Mouse (Mus musculus) lung, adult 18-20 months (tissue): ENCODE results near the gene Cep112.

Experiments
- DNase-seq, 2 experiments: peaks; one replicate each; pipeline ENCODE4 v3.0.0; 2022; ENCODE audit warnings: mixed read lengths in 2 of 2

Cep112 gene

GRCm38 (mm10) chr11:108606036-108606435 is 181.0 kb downstream of the Cep112 start:
- no peak for DNase-seq

DNA sequence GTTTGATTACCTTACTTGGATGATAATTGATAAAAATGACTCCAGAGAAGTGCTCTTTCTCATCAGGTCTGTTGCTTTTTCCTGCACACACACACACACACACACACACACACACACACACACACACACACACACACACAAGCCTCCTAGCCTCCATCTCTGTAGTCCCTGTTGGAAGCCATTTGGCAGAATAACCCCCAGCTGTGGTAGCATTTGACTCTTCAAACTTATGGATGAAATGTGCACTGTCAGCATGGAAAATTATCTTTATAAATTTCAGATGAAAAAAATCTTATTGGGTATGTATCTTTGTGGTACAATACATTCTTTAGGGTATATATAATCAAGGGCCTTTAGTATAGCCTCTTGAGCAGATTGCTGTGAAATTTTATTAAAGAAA is 181.8 kb downstream of the Cep112 start:
- DNase-seq = no peak

DNA sequence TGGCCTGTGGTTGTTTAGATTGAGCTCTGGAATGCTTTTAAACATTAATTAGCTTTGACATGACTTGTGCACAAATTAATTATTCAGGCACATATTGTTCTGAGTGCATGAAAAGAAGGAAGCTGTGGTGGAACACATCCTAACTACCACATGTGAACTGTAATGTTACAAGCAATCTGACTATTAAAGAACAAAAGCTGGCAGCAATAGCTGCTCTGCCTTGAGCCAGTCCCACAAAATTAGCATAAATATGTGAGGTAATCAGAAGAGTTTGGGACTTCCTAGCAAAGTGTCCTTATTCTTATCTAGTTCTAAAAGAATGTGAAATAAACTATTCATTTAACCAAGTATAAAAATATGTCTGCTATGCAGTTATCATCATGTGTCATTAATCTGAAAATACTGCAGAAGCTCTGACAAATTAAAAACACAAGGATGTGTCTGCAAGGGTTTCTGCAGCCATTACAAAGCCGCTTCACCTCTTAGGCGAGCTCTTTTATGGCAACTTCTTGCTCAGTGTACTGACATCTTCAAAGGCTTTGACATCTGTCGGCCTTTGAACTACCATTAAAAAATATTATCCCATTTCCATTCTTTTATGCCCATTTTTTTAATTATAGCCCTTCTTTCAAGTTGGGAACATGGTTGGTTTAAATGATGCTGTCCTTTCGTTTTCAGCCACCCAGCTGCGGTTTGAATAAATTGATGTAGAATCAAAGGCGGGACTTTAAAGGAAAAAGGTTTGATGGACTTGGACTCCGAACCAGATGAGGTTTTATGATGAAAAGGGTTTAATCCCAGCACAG is 195.8 kb downstream of the Cep112 start:
- no peak for DNase-seq

DNA sequence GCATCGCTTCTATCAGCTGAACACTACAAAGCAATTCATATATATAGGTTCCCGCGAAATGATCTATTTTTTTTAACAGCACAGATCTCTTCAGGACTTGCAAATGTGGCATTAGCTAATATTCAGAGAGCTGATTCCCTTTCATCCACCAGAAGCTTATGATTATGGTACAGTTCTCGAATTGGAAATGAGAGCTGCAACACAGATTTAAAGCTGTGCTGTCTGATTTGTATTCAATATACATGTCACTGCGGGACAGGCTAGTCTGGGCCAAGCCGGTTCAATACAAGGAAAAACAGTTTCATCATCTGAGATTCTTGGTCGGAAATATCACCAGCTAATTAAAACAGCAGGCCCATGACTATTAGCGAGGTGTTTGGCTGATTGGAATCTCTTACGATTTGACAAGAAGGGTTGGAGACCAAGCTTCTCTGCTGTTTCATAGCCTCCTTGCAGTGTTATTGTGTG is 196.5 kb downstream of the Cep112 start:
- DNase-seq = peak in 1 of 2 experiments; percentile 3

GRCm38 (mm10) chr11:108625546-108626232 is 200.7 kb downstream of the Cep112 start:
- no peak for DNase-seq

GRCm38 (mm10) chr11:108637780-108638179 is 212.8 kb downstream of the Cep112 start:
- no peak for DNase-seq

DNA sequence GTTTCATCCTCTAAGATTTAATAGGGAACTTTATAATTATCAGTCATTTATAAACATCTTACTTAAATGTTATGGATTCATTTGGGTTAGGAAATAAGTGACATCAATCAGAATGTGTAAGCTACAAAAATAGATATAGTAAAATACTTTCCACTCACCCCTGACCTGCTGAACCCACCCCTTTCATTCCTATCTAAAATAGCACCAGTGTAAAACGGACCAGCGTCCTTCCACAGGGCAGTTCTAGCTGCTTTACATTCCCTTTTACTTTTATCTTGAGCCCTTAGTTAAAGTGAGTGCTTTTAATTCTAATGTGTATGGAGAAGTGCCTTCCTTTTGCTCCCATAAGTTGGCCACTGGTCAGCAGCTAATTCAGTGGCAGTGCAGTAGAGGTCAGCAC is 230.6 kb downstream of the Cep112 start:
- no peak for DNase-seq

- DNase-seq = no peak
These were observed 257.0 kb downstream of the Cep112 start for GRCm38 (mm10) chr11:108682014-108682413.

GRCm38 (mm10) chr11:108696563-108696962 is 271.6 kb downstream of the Cep112 start:
- DNase-seq = no peak

DNA sequence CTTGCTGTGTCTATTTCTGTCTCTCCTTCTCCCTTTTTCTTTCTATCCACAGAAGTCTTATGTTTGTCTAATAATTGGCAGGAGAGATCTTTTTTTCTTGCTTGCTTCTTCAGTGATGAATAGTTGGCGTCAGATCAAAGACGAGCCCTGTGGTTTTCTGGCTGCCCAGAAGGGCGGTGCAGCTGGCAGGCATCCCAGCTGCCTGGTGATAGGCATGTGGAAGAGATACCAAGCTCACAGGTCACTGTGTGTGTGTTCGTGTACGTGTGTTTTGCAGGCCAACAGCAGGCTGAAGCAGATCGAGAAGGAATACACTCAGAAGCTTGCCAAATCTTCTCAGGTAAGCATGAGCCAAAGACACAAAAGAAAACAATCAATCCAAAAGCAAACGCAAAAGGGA is 327.3 kb downstream of the Cep112 start:
- peak; percentile 59 to 70 for DNase-seq

GRCm38 (mm10) chr11:108752765-108753164 is 327.8 kb downstream of the Cep112 start:
- no peak for DNase-seq

- no peak for DNase-seq
These were observed 328.6 kb downstream of the Cep112 start for GRCm38 (mm10) chr11:108753361-108754240.

GRCm38 (mm10) chr11:108757211-108757610 is 332.2 kb downstream of the Cep112 start:
- DNase-seq = no peak

DNA sequence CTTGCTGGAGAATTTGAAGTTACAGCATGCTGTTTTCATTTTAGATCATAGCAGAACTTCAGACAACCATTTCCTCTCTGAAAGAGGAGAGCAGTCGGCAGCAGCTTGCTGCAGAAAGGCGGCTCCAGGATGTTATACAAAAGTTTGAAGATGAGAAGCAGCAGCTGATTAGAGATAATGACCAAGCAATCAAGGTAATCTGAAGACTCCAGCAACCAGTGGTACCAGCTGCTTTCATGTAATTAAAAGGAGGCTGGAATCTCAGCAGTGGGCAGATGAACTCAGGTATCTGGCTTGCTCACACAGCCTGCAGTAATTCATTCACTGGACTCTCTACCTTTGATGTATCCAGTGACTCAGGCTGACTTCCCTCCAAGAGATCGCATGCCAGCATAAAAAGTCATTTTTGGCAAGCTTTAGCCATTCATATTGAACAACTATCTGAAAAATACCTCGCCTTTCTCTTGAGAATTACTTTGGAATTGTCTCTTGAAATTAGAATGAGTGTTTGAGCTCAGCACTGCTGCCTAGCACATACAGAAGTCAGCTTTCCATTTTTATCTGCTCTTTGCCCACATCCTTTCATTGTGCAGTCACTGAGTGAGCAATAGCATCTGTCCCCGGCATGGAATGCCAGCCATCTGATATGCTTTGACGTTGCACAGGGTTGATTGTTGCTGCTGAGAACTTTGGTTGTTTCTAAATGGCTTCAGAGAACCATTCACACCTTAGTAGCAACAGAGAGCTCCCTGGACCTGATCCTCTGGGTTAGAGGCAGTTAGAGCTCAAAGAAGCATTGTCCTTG is 332.8 kb downstream of the Cep112 start:
- no peak for DNase-seq

DNA sequence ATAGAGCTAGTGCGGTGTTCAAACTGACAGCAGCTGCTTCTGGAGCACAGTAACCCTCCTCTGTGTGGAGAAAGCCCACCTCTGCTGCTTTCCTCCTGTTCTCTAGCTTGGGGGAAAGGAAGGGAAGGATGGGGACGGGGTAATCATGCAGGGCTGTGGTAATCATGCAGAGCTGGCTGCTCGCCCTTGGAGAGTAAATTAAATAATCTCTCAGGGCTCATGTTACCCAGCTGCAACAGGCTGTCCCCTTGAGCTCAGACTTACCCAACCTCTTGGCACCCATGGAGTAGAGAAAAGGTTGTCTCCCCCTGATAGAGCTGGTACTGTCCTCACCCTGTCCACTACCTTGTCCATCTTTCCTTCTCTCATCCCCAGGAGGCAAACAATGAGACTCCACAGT is 345.1 kb downstream of the Cep112 start:
- DNase-seq = no peak

GRCm38 (mm10) chr11:108774019-108774670 is 349.2 kb downstream of the Cep112 start:
- no peak for DNase-seq

- no peak for DNase-seq
These were observed 352.2 kb downstream of the Cep112 start for GRCm38 (mm10) chr11:108777158-108777557.

DNA sequence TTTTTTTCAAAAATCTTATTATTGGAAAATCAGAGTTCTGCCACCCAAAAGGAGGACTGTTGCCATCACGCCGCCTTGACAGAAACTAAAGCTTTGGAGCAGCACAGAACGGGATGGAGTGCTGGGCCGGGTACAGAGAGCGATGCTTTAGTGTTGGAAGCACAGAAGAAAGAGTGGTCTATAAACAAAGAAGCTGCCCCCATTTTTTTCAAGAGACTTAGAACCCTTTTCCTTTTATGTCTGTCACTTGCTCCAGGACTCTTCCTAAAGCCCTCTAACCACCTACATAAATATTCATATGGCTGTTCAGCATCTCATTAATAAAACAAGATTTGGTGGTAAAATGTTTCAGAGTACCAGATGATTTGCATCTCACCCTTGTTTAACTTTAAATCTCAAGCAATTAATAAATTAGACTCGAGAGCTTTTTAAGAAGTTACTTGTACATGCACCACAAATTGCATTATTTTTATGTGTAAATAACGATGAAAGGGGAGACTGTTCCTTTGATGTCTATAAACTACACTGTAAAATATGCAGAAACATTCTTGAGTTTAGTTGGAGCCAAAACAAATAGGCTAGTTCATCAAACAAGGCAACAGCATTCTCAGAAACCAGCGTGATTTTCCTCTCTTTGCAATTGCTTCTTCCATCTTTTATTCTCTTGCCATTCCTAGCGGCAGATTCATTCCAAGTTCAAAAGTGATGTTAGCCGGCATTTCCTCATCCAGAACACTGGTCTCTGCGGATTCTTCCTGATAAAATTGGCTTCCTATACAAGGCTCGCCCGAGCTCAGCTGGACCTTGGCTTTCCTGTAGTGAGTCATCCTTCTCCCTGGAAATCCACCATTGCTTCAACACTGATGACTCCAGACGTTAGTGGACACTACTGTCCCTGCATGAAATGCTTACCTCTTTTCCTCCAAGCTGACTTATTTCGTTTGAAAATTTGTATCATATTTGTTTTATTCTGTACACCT is 355.6 kb downstream of the Cep112 start:
- no peak for DNase-seq

- no peak for DNase-seq
These were observed 373.4 kb downstream of the Cep112 start for GRCm38 (mm10) chr11:108798398-108798797.

DNA sequence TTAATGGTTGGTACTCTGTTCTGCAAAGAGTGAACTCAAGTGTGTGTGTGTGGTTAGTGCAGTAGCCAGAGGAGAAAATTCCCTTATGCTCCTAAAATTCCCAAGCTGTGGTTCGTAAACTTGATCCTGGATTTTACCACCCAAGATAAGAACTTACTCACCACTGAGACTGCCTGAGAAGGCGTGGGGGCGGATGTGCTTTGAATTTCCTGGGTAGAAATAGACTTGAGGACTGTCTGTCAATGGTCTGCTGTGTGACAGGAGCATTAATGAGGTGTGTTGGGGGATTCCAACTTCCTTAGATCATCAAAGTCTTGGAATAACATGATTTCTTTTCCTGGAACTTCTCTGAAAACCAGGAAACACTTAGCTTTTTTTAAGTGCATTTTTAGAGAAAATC is 374.7 kb downstream of the Cep112 start:
- DNase-seq = no peak
